Mouse (Mus musculus): Measurements from ENCODE around the gene Kcnh2. TPM values are rescaled to one million over a fixed set of nuclear protein-coding genes. Genes with fewer than 3 reads are reported as not detected.

Kcnh2 gene
- polyA plus RNA-seq, 1 experiment from 2014 or later: 0.12 TPM

- no peak for TF ChIP-seq CTCF (IDR thresholded peaks at IDR 0.05)
- DNase-seq (ENCODE audit: low read depth, low spot score): no peak
- POLR2A ChIA-PET: no interaction called here
- CTCF ChIA-PET: interaction anchor here (1.4 kb wide), 1 partner anchor 22 kb away, joined by 4 read pairs; no protein-coding TSS in a partner anchor
- no peak for ATAC-seq
- H3K27me3 ChIP-seq: no peaks in the 10 kb centered on the region
- in situ Hi-C loops (cut with MboI; ENCODE audit: low pct_unique_long_range_greater_than_20kb): no loop called here
Observed at GRCm38 (mm10) chr5:24380499-24380898, 29.1 kb upstream of the Kcnh2 start.

DNA sequence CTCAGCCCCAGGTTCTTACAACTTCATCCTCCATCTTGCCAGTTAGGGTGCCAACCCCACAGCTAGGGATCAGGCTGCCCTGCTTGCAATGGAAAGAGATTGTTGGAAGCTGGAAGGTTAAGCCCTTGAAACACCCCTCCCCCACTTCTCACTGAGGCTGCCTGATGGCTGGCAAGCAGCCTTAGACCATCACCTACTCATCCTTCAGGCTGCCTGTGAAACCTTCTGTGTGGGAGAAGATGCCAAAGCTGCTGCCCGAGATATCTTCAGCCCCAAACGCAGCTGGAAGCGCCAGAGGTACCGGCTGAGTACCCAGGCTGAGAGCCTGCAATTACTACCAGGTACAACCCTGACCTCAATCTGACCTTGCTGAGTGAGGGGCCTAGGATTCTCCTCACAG lies 28.1 kb upstream of the Kcnh2 start:
- no peak for DNase-seq (ENCODE audit: low read depth, low spot score)
- TF ChIP-seq CTCF (IDR thresholded peaks at IDR 0.05): no peak
- in situ Hi-C loops (cut with MboI; ENCODE audit: low pct_unique_long_range_greater_than_20kb): no loop called here
- ChIA-PET POLR2A (no interaction called here), CTCF (interaction anchor here (0.8 to 1.4 kb wide), 2 partner anchors 14 to 22 kb away, joined by 3 read pairs; no protein-coding TSS in a partner anchor)
- ATAC-seq: no peak
- H3K27me3 ChIP-seq: no peaks in the 10 kb centered on the region

GRCm38 (mm10) chr5:24378700-24379099 lies 27.3 kb upstream of the Kcnh2 start:
- in situ Hi-C loops (cut with MboI; ENCODE audit: low pct_unique_long_range_greater_than_20kb): no loop called here
- POLR2A ChIA-PET: no interaction called here
- no peak for TF ChIP-seq CTCF (IDR thresholded peaks at IDR 0.05)
- no peaks in the 10 kb centered on the region for H3K27me3 ChIP-seq
- ATAC-seq (no peak), DNase-seq (ENCODE audit: low read depth, low spot score) (no peak)
- CTCF ChIA-PET: interaction anchor here (1.4 to 2.2 kb wide), 2 partner anchors 13 to 17 kb away, joined by 3 to 9 read pairs; no protein-coding TSS in a partner anchor

- ATAC-seq (no peak), DNase-seq (ENCODE audit: low read depth, low spot score) (no peak)
- POLR2A ChIA-PET: no interaction called here
- no peak for TF ChIP-seq CTCF (IDR thresholded peaks at IDR 0.05)
- no peaks in the 10 kb centered on the region for H3K27me3 ChIP-seq
- in situ Hi-C loops (cut with MboI; ENCODE audit: low pct_unique_long_range_greater_than_20kb): no loop called here
- CTCF ChIA-PET: interaction anchor here (1.1 kb wide), 1 partner anchor 18 kb away, joined by 4 read pairs; the partner anchor contains the start of gene Atg9b
Observed at GRCm38 (mm10) chr5:24374666-24375328, 23.4 kb upstream of the Kcnh2 start.

DNA sequence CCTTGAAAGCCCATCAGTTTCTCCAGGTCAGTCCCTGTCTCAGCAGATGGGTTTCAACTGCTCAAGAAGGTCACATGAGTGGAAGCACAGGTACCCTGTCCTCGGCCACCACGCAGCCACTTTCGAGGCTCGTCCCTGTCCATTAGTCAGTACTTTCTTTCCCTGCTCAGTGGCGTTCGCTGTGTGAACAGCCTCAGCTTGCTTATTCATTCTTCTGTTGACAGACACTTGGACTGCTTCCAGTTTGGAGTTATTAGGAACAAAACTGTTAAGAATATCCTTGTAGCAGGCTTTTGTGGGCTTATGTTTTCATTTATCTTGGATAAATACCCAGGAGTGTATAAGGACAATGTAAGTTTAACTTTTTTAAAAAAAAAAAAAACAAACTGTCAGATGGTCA lies 22.8 kb upstream of the Kcnh2 start:
- H3K27me3 ChIP-seq: no peaks in the 10 kb centered on the region
- no peak for DNase-seq (ENCODE audit: low read depth, low spot score)
- TF ChIP-seq CTCF (IDR thresholded peaks at IDR 0.05): no peak
- CTCF ChIA-PET: no interaction called here
- POLR2A ChIA-PET: no interaction called here
- no peak for ATAC-seq
- in situ Hi-C loops (cut with MboI; ENCODE audit: low pct_unique_long_range_greater_than_20kb): no loop called here

- no peak for TF ChIP-seq CTCF (IDR thresholded peaks at IDR 0.05)
- ATAC-seq (no peak), DNase-seq (ENCODE audit: low read depth, low spot score) (no peak)
- ChIA-PET CTCF (no interaction called here), POLR2A (no interaction called here)
- no peaks in the 10 kb centered on the region for H3K27me3 ChIP-seq
- in situ Hi-C loops (cut with MboI; ENCODE audit: low pct_unique_long_range_greater_than_20kb): no loop called here
Observed at GRCm38 (mm10) chr5:24373807-24374206, 22.4 kb upstream of the Kcnh2 start.

DNA sequence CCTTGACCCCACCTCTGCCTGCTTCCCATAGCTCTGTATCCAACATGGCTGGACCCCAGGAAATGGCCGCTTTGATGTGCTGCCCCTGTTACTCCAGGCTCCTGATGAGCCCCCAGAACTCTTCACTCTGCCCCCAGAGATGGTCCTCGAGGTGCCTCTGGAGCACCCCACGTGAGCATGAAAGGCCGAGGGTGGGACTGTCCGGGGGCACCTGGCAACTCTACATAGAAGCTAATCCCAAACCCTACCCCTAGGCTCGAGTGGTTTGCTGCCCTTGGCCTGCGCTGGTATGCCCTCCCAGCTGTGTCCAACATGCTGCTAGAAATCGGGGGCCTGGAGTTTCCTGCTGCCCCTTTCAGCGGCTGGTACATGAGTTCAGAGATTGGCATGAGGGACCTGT lies 18.4 kb upstream of the Kcnh2 start:
- ATAC-seq (no peak), DNase-seq (ENCODE audit: low read depth, low spot score) (no peak)
- ChIA-PET POLR2A (no interaction called here), CTCF (interaction anchor here (0.9 to 1.3 kb wide), 2 partner anchors 8 to 17 kb away, joined by 3 to 5 read pairs; no protein-coding TSS in a partner anchor)
- in situ Hi-C loops (cut with MboI; ENCODE audit: low pct_unique_long_range_greater_than_20kb): no loop called here
- peaks cover 8% of the 10 kb centered on the region for H3K27me3 ChIP-seq
- TF ChIP-seq CTCF (IDR thresholded peaks at IDR 0.05): no peak

DNA sequence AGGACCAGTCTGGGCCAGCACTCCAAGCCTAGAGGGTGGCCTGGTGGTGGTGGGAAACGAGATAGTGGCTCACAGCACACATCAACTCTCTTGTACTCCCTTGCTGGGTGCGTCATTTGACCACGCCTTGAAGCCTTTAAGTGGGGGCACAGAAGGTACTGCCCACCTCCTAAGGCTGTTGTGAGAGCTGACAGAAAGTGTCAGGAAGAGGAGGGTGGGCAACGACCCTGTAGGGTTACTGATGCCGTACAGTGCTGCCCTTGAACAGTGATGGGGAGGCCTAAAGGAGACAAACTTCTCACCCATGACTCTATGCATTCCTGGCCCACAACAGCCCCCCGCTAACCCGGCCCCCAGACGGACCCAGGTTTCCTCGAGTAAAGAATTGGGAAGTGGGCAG lies 15.0 kb upstream of the Kcnh2 start:
- CTCF ChIA-PET: no interaction called here
- POLR2A ChIA-PET: no interaction called here
- ATAC-seq: no peak
- in situ Hi-C loops (cut with MboI; ENCODE audit: low pct_unique_long_range_greater_than_20kb): no loop called here
- TF ChIP-seq CTCF (IDR thresholded peaks at IDR 0.05): no peak
- DNase-seq (ENCODE audit: low read depth, low spot score): no peak
- peaks cover 16% of the 10 kb centered on the region for H3K27me3 ChIP-seq

DNA sequence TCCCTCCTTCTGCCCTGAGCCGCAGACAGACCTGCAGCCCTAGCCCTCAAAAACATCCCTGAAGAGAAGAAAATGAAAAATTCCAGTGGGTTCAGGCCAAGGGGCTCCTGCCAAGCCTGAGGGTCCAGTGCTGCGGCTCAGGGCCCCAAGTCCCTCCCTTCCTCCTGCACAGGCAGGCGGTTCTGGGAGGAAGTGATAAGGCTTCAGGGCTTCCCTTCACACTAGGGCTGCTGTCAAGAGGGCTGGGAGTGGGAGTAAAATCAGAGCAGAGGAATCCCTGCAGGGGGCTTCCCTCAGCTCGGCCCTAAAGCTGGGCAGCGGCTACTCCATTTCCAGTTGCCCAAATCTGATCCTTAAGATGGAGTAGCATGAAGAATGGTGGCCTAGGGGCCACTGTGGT lies 14.1 kb upstream of the Kcnh2 start:
- peaks cover 16% of the 10 kb centered on the region for H3K27me3 ChIP-seq
- ChIA-PET CTCF (interaction anchor here (1.0 kb wide), 1 partner anchor 14 kb away, joined by 3 read pairs; no protein-coding TSS in a partner anchor), POLR2A (no interaction called here)
- no peak for DNase-seq (ENCODE audit: low read depth, low spot score)
- in situ Hi-C loops (cut with MboI; ENCODE audit: low pct_unique_long_range_greater_than_20kb): no loop called here
- no peak for TF ChIP-seq CTCF (IDR thresholded peaks at IDR 0.05)
- ATAC-seq: no peak

DNA sequence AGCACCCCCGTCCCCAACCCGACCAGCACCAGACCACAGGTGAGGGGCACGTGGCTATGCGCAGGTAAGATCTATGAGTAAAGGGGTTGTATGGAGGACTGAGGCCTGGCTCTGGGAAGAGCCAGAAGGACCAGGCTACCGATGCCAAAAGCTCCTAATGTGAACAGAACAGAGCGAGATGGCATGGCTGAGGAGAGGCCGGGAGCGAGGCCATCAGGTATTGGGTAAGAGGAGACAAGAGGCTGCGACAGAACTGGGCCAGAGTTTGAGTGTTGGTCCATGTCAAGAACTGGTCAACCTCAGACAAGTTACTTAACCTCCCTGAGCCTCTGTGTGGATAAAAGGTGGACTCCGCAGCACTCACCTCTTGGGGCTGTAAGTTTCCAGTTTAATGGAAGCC lies 13.6 kb upstream of the Kcnh2 start:
- no peak for DNase-seq (ENCODE audit: low read depth, low spot score)

DNA sequence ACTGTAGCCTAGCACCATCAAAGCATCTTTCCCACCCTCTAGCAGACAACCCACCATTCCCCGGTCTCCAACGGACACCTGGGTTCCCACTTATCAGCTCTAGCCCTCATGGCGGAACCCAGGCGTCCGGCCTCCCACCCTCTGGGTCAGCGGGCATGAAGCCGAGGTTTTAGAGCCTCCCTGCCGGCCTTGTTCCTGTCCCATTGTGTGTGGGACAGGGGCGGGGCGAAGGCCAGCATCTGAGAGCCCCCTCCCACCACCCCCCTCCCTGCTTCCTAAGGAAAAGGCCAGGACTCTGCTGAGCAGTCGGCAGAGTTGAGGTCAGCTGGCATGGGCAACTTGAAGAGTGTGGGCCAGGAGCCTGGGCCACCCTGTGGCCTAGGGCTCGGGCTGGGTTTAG lies 13.1 kb upstream of the Kcnh2 start, which contains the start of gene Nos3:
Nos3 (plus strand) TSS at position 303 of the 400 bp plus-strand sequence.
- ChIA-PET POLR2A (no interaction called here), CTCF (interaction anchor here (1.8 kb wide), 1 partner anchor 22 kb away, joined by 3 read pairs; no protein-coding TSS in a partner anchor)
- ATAC-seq (no peak), DNase-seq (ENCODE audit: low read depth, low spot score) (no peak)
- in situ Hi-C loops (cut with MboI; ENCODE audit: low pct_unique_long_range_greater_than_20kb): loop anchor here (5.0 kb wide), 1 partner anchor 97 kb away; no protein-coding TSS in a partner anchor
- peaks cover 16% of the 10 kb centered on the region for H3K27me3 ChIP-seq
- no peak for TF ChIP-seq CTCF (IDR thresholded peaks at IDR 0.05)

More for the DNA sequence above, 13.6 kb upstream of the Kcnh2 start:
- ChIA-PET POLR2A (no interaction called here), CTCF (interaction anchor here (1.0 kb wide), 1 partner anchor 14 kb away, joined by 3 read pairs; no protein-coding TSS in a partner anchor)
- no peak for ATAC-seq
- no peak for TF ChIP-seq CTCF (IDR thresholded peaks at IDR 0.05)
- peaks cover 16% of the 10 kb centered on the region for H3K27me3 ChIP-seq
- in situ Hi-C loops (cut with MboI; ENCODE audit: low pct_unique_long_range_greater_than_20kb): loop anchor here (5.0 kb wide), 1 partner anchor 98 kb away; no protein-coding TSS in a partner anchor

Data from Patski (cell line).